Mouse (Mus musculus): ENCODE data around the gene Cysrt1.
"Not testable (repeated sequence)": the region's sequence is repeated elsewhere in the genome, so short reads cannot be mapped to it uniquely, and the experiment has no call there.

Cysrt1 gene

DNA sequence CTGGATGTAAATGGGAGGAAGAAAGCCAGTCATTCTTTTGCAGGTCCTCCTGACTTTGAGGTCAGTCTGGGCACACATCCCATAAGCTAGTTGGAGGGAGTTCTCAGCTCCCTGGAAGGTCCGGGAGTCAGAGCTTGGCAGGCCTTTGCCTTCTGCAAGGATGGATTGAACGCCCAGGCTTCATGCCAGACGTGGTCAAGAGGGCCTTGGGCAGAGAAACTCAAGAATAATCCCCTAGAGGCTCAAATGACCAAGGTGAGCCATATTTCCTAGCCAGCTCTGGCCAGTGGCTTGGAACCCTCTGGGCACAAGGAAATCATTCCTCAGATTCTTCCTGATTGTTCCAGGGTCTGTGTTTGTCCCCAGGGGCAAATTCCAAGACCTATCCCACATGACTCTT lies 22.6 kb upstream of the Cysrt1 start:
- DNase-seq (ENCODE audit: low spot score) = no peak

DNA sequence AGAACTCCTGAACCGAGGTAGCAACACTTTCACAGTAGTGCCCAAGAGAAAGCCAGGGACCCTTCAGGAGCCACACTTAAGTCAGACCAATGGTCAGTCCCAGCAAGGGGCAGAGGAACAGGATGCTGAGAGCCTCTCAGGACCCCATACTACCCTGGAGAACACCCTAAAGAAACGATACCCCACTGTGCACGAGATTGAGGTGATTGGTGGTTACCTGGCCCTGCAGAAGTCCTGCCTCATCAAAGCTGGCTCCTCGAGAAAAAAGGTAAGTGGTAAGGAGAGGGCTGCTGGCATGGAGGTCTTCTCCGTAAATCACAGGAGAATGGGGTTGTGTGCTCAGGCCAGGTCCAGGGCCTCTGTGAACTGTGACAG lies 22.0 kb upstream of the Cysrt1 start:
- no peak for DNase-seq (ENCODE audit: low spot score)

DNA sequence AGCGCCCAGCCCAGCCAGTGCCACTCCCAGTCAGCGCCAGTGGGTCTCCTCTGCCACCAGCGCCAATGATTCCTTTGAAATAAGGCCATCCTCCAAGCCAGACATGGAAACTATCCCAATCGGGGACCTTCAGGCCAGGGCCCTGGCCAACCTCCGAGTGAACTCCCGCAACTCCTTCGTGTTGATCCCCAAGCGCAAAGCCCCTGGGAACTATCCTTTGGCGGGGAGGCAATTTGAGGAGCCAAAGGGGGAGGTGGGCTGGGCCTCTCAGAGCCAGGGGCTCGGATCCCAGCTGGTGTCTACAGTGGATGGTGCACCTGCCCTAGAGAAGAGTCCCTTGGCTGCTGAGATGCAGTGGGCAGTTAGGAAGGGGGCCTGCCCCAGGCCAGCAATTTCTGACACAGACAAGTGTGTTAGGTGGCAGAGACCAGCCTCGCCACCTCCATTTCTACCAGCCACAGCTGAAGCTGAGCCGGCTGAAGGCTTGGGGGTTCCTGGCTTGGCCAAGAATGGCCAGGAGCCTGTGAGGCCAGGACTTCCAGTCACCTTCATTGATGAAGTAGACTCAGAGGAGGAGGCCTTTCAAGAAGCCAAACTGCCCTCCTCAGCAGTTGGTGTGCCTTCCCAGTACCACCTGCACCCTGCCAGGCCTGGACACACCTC lies 21.5 kb upstream of the Cysrt1 start:
- no peak for DNase-seq (ENCODE audit: low spot score)

DNA sequence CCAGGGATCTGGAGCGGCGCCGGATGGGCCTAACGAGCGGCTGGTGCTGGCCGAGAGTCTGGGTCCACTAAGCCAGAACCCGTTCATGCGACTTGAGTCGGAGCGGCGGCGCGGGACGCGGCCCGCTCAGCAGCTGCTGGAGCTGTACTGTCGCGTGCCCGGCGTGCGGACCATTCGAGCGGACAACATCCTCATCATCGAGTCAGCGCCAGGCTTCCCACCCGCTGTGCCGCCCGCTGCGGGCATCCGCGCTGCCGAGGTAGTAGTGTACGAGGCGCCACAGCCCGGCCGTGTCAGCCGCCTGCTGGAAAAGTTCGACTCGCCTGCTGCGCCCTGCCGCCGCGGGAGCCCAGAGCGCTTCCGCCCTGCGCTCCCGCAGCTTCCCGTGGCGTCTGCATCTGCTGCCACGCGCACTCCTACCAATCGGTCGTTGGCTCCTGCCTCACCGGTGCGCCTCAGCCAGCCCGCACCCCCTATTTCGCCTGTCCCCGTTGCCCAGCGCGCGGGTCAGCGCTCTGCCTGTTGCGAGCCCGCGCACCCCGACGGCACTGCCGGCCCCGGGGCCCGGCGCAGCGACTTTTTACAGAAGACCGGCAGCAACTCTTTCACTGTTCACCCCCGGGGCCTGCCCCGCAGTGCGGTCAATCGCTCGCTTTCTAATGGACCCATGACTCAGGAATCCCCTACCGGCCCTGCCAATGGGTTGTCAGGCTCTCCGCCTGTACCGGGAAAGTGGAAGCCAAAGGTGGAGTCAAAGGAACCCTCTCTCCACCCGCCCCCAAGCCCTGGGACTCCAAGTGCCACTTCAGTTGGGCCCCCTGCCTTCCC lies 20.8 kb upstream of the Cysrt1 start:
- no peak for DNase-seq (ENCODE audit: low spot score)

DNA sequence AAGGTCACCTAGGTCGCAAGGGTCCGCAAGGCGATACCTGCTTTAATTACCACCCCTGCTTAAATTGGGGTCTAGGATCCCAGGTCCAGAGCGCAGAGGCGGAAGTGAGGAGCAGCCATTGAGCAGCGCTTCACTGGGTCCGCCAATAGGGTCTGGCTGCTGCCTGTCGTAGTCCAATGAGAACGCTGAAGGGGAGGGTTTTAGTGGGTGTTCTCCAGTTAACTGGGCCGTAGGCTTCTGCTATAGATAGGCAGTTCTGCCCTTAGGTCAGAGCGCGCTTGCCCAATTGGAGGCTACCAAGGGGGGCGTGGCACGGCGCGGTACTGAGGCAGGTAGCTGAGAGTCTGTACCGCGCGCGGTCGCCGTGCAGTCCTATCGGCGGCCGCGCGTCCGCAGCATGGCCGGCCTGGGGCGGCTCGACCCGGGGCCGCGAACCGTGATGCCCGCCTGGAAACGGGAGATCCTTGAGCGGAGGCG lies 20.1 kb upstream of the Cysrt1 start, which contains the start of gene Tprn:
Tprn (plus strand) TSS at position 328 of the 477 bp plus-strand sequence.
- DNase-seq (ENCODE audit: low spot score) = peak; percentile 96

DNA sequence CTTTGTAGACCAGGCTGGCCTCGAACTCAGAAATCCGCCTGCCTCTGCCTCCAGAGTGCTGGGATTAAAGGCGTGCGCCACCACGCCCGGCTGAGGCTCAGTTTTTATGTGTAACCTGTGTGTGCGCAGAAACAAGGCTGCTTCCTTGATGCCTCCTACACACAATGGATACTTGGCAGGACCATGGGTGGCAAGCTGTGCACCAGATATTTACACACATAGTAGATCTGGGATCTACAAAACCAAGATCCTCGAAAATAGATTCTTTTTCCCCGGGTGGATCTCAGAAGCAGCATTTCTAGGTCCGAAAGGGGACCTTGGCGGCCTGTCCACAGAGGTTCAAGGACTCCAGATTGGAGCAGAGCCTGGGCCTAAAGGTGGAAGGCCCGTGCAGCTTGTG lies 19.6 kb upstream of the Cysrt1 start:
- DNase-seq (ENCODE audit: low spot score) = no peak

DNA sequence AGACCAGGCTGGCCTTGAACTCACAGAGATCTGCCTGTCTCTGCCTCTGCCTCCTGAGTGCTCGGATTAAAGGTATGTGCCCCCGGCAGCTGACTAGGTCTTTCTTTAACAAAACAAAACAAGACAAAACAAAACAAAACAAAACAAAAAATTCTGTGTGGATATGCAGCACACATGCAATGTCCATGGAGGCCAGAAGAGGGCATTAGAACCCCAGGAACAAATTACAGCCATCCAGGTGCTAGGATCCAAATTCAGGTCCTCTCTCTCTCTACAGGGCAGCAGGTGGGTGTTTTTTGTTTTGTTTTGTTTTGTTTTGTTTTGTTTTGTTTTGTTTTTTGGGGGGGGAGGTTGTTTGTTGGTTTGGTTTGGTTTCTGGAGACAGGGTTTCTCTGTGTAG lies 16.6 kb upstream of the Cysrt1 start:
- DNase-seq (ENCODE audit: low spot score) = no peak

DNA sequence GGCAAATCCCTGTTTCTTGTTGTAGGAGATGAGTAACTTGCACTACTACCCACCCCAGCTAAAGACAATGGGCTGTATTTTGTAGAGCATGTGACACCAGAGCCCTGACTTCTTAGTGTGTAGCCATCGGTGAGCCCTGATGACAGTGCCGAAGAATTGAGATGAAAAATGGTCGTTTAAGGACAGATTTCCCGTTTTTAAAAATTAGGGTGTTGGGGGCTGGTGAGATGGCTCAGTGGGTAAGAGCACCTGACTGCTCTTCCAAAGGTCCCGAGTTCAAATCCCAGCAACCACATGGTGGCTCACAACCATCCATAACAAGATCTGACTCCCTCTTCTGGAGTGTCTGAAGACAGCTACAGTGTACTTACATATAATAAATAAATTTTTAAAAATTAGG lies 15.0 kb upstream of the Cysrt1 start:
- not testable (repeated sequence) for DNase-seq (ENCODE audit: low spot score)

DNA sequence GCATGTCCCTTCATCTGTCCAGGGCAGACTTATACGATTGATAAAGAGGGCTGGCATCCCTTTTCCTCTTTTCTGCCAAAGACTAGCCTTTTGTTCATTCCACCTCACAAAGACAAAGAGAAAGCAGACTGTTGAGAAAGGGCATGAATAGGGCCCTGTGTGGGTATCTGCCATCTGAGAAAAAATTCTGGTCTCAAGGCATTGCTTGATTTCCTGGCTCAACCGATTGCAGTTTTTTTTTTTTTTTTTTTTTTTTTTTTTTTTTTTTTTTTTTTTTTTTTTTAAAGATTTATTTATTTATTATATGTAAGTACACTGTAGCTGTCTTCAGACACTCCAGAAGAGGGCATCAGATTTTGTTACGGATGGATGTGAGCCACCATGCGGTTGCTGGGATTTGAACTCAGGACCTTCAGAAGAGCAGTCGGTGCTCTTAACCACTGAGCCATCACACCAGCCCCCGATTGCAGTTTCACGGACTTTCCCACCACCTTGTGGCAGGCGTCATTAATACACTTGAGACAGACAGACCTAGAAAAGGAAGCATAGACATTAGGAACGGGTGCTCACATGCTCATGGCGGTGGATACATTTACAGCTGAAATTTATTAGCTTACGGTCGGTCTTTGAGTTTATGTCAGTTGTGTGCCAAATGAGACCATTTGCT lies 14.3 kb upstream of the Cysrt1 start:
- not testable (repeated sequence) for DNase-seq (ENCODE audit: low spot score)

DNA sequence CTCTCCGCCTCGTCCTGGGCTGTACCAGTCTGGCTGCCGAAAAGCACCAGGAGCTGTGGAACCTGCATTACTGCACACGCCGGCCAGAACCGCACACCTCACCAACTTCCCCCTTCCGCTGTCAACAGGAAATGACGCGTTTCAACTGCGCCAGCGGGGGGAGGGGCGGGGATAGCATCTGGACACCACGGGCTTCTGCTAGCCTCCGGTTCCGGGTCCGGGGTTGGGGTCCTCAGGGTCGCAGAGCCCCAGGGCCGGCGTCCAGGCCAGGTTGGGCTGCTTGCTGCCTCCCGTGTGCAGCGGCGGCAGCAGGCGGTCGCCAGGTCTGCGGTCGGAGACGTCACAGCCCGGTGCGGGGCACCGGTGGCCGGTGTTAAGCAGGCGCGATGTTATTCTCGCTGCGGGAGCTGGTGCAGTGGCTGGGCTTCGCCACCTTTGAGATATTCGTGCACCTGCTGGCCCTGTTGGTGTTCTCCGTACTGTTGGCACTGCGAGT lies 13.1 kb upstream of the Cysrt1 start, which contains the start of gene Tmem203:
Tmem203 (plus strand) TSS at position 156 of the 496 bp plus-strand sequence.
- no peak for DNase-seq (ENCODE audit: low spot score)

DNA sequence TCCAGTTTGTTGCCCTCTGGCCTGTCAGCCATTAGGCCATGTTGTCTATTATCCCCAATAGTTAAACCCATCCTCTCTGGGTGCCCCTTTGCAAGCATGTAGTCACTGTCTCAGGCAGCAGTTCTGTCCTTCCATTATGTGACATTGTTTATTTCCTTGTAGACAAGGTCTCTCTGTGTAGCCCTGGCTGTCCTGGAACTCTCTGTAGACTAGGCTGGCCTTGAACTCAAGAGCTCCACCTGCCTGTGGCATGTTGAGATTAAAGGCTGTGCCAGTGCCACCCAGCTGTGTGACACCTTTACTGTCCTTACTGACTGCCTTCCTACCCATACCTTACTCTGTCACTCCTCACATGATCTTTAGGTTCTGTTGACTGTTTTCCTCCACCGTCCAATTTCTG lies 10.1 kb upstream of the Cysrt1 start:
- no peak for DNase-seq (ENCODE audit: low spot score)

DNA sequence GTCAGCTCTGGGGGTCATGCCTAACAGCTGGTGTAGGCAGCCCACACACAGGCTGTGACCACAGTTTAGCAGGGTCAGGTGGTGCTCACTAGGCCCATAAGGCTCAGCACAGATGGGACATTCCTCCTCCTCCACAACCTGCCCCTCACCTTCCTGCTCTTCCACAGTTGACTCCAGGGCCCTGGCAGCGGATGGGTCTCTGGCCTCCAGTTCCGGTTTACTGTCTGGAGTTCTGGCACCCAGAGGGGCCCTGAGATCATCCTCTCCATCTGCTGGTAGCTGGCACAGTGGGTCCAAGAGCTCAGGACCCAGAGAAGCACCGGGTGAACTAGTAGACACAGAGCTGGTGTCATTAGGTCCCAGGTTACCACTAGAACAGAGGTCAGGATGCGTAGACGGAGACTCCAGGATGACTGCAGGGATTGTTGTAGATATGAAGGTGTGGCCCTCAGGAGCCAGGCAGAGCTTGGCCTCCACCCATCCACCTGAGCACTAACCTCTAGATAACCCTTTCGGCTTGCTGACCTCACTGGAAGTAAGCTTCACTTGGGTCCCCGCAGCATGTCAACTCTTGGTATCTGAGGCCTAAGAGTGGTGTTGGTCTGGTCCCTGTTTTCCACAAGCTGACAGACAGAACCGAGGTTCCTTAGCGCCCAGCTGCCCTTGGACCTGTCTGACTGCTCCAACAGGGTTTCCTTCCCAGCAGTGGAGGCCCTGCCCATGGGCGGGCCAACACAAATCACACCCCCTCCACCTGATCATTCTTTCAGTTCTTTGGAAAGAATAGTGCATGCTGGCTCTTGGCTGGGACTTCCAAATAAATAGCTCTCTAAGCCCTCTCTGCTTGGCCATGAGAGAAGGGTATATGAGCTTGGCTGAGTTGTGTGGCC lies 4.2 kb upstream of the Cysrt1 start, which contains the start of gene AL732309.1:
AL732309.1 (minus strand) TSS at position 681 of the 890 bp plus-strand sequence.
- DNase-seq (ENCODE audit: low spot score) = no peak

DNA sequence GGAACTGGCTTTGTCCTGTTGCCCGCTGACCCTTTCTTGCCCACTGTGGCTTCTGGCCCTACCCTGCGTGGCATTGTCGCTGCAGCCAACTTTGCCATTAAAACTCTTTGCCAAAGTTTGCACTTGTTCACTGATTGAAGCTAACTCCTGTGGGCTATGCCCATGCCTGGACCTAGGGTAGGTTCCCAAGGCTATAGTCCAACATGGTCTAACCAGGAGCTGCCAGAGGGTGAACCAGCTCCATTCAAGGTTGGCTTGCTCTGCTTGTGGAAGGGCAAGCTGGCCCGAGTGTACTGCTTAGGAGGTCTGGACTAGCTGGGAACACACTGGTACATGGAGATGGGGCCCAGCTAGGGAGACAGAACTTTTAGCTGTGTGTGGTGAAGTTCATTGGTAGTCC lies 1.9 kb upstream of the Cysrt1 start:
- DNase-seq (ENCODE audit: low spot score) = no peak

DNA sequence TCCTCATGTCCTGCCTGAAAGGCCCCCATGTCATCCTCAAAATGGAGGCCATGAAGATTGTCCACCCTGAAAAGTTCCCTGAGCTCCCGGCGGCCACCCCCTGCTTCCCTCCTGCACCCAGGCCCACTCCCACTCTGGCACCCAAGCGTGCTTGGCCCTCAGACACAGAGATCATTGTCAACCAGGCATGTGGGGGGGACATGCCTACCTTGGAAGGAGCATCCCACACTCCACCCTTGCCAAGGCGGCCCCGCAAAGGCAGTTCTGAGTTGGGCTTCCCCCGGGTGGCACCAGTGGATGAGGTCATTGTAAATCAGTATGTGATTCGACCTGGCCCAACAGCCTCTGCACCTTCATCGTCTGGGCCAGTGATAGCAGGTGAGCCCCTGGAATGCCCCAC lies 1.1 kb upstream of the Cysrt1 start:
- no peak for DNase-seq (ENCODE audit: low spot score)

DNA sequence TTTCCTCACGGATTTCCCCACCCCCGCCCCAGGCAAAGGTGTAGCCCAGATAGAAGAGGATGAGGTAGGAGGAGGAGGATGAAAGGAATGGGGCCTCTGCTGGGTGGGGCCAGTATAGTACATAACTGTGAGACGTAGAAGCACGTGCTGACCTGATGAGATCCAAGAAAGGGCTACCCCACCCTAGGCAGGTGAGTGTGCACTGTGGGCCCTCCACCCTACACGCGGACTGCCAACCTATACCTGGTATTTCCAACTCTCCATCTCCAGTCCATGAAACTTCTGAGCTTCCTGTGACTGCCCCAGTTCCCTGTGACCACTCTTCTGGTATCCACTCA lies 845 bp downstream of the Cysrt1 start:
- no peak for DNase-seq (ENCODE audit: low spot score)

DNA sequence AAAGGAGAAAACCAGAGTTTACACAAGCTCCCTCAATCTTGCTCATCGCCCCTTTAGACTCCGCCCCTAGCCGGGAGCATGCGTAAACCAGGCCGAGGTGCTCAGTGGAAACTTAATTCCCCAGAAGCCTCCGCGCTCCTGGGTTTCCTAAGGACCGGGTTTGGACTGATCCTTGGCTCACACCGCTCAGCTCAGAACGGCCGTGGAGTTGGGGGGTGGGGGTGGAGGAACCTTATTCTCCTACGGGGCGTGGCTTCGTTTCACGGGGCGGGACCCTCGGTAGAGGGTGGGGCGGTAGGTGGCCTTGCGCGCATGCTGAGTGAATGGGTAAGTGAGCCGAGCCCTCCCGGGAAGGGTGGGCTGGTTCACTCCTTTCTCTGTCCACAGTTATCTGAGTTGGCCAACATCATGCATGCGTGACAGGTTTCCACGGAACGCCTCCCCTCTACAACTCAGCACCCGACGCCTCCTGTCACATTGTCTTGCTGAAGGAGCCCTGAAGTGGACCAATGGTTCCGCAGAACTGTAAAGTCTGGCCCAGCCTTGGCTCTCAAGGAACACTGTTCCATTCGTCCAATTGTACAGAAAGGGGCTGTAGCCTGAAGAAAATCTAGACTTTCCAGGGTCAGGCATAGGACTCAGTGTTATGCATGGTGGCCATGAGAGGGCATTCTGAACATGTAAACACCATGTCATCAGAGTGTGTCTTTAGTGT lies 1.4 kb downstream of the Cysrt1 start:
- DNase-seq (ENCODE audit: low spot score) = no peak

DNA sequence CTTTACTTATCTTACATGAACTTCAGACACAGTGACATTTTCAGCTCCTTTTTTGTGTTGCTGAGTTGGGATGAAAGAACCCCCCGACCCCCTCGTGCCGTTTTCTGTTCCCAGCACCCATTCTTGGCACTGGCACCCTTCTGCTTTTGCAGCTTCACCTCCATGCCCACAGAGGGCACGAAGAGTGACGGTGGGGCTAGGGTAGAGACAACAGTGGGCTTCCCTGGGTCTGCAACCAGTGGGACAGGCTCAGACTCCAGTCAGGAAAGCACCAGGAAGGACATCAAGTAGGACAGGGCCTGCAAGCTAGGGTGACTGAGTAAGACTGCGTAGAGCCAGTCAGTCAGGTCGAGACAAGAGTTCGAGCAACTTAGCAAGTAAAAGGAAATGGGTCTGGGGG lies 1.9 kb downstream of the Cysrt1 start:
- no peak for DNase-seq (ENCODE audit: low spot score)

DNA sequence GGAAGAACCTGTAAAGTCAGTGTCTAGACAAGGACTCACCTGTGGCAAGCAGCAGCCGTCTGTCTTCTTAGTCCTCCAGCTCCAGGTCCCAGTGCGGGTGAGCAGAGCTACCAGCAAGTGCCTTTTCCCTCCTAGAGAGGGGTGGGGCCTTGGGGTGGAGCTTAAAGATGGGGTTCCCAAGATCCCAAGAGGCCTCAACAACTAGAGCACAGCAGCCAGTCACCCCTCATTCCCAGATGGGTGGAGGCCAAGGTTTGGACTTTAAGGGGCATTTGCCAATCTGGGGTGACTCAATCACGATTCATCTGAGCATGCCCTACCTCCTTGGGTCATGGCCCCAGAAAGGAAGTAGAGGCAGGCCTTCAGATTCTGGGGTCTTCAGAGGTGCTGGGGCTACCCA lies 2.5 kb downstream of the Cysrt1 start:
- DNase-seq (ENCODE audit: low spot score) = no peak

DNA sequence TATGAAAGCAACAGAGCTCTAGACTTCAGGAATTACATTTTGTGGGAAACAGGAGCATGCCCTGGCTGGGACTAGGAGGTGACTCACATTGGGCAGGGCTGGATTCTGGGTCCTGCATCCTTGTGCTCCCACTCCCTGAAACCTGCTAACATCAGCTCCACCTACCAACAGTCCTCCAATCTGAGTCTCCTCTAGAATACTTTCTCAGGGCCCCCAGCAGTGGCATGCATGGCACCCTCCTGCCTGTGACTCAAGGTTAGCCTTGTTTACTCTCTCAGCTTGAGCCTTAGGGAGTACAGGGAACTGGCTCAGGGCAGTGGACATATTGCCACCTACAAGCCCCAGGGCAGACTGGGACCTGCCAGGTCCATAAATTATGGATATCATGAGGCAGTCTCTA lies 4.1 kb downstream of the Cysrt1 start:
- DNase-seq (ENCODE audit: low spot score) = no peak

DNA sequence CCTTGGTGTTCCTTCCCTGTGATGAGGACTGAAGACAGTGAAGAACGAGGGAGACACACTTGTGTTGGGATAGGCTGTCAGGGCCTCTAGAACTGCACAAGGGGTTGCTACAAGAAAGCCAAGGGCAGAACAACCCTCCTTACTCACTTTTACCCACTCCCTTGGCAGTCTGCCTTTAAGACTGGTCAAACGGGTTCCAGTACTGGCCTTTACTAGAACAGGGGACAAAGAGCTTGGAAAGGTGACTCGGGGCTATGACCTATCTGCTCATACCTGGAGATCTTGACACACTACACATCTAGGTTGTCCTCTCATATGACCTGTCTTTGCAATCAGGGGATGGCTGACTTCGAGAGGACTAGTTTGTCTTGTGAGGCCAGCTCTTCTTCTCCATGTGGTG lies 4.7 kb downstream of the Cysrt1 start:
- no peak for DNase-seq (ENCODE audit: low spot score)

DNA sequence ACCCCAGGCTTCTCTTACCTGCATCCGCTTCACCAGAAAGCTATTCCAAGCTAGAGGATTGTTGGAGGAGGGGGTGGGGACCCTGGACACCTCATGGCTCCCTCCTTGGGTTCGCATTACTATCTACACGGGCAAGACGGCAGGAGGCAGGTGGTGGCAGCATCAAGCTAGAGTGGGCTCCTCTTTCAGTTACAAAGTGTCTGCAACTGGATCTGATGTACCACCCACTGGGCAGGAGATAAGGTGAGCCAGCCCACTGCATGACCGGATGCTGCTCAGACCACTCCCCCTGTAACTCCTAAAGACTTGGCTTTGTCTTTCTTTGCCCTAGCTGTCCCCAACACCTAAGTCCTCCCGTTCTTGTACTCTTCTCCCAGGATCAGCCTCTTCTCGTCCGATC lies 5.6 kb downstream of the Cysrt1 start, which contains the start of gene Rnf224:
Rnf224 (minus strand) TSS at position 174 of the 400 bp plus-strand sequence.
- DNase-seq (ENCODE audit: low spot score) = no peak

Data from left cerebral cortex, adult 11 months (tissue).